Mouse (Mus musculus) kidney, embryonic 15.5 days (tissue): ENCODE data around the gene Pcgf5. TPM values are rescaled to one million over a fixed set of nuclear protein-coding genes. Genes with fewer than 3 reads are reported as not detected.
"Not testable (repeated sequence)": the region's sequence is repeated elsewhere in the genome, so short reads cannot be mapped to it uniquely, and the experiment has no call there.

Experiments
- ATAC-seq: fragments of 200-750 bp; cut with Nextera tagmentation; replicated peaks from 2 replicates; pipeline ENCODE4 v1.8.0; 2017; ENCODE audit warnings: moderate TSS enrichment; ENCODE audit not compliant: low FRiP score
- H3K27ac ChIP-seq: fragments of 300-500 bp; sonication (generic); 2 replicates; pipeline ENCODE4 v1.5.1; 2015; ENCODE audit warnings: mild to moderate bottlenecking, inconsistent platforms
- H3K27me3 ChIP-seq: fragments of 300-500 bp; sonication (generic); 2 replicates; pipeline ENCODE4 v1.6.1; 2015; ENCODE audit warnings: inconsistent platforms
- H3K36me3 ChIP-seq: fragments of 300-500 bp; sonication (generic); 2 replicates; pipeline ENCODE4 v1.6.1; 2015; ENCODE audit warnings: inconsistent platforms
- H3K4me1 ChIP-seq: fragments of 300-500 bp; sonication (generic); 2 replicates; pipeline ENCODE4 v1.6.1; 2015; ENCODE audit warnings: inconsistent platforms
- H3K4me2 ChIP-seq: fragments of 300-500 bp; sonication (generic); 2 replicates; pipeline ENCODE4 v1.6.1; 2015; ENCODE audit warnings: moderate library complexity, mild to moderate bottlenecking, inconsistent platforms
- H3K4me3 ChIP-seq: fragments of 300-500 bp; sonication (generic); replicated peaks from 2 replicates; pipeline ENCODE4 v1.5.1; 2015; ENCODE audit warnings: mild to moderate bottlenecking, inconsistent platforms
- H3K9ac ChIP-seq: fragments of 300-500 bp; sonication (generic); 2 replicates; pipeline ENCODE4 v1.6.1; 2015; ENCODE audit warnings: mild to moderate bottlenecking, inconsistent platforms
- H3K9me3 ChIP-seq: fragments of 300-500 bp; sonication (generic); replicated peaks from 2 replicates; pipeline ENCODE4 v1.6.1; 2016; ENCODE audit warnings: inconsistent platforms
- WGBS: fragments of 180-500 bp; shearing (Covaris S2); methylation state at CpG from one replicate; pipeline ENCODE4 v1.1.7; 2015; ENCODE audit warnings: mixed read lengths; 5-methylcytosine and 5-hydroxymethylcytosine counted together
- polyA plus RNA-seq: library from polyadenylated mRNA; unstranded; fragments of >200 nt; fragmentation: Nextera tagmentation; extraction: Ambion mirVana; gene quantifications from 2 replicates; pipeline ENCODE4 v1.2.1, GENCODE M21; 2015

Pcgf5 gene
- polyA plus RNA-seq, 1 experiment from 2014 or later: 8.7 TPM

GRCm38 (mm10) chr19:36450997-36451608 lies 103.0 kb downstream of the Pcgf5 start:
- H3K9ac ChIP-seq: no peak overlapping the region
- H3K27ac ChIP-seq: no peak overlapping the region
- H3K27me3 ChIP-seq: no peaks in the 10 kb centered on the region
- ATAC-seq: 0 out of 2 replicates have a peak, but pooled peaks have one; percentile 62
- no peak overlapping the region for H3K4me3 ChIP-seq
- H3K4me2 ChIP-seq: no peak overlapping the region
- 84% methylated on average over 3 of the region's 3 CpGs for WGBS
- no peaks in the 10 kb centered on the region for H3K9me3 ChIP-seq
- no peaks in the 10 kb centered on the region for H3K36me3 ChIP-seq
- H3K4me1 ChIP-seq: no peaks in the 10 kb centered on the region

- WGBS: 10% methylated on average over 5 of the region's 5 CpGs
- no peaks in the 10 kb centered on the region for H3K27me3 ChIP-seq
- H3K4me1 ChIP-seq: no peaks in the 10 kb centered on the region
- no peak overlapping the region for H3K9ac ChIP-seq
- H3K36me3 ChIP-seq: no peaks in the 10 kb centered on the region
- no peak overlapping the region for H3K4me2 ChIP-seq
- no peaks in the 10 kb centered on the region for H3K9me3 ChIP-seq
- peak; percentile 49; the same call in 1 of the 2 replicates for ATAC-seq
- no peak overlapping the region for H3K27ac ChIP-seq
- H3K4me3 ChIP-seq: no peak overlapping the region
These were observed 103.6 kb downstream of the Pcgf5 start for GRCm38 (mm10) chr19:36451731-36452130.

GRCm38 (mm10) chr19:36452210-36452609 lies 104.1 kb downstream of the Pcgf5 start:
- H3K27me3 ChIP-seq, H3K27ac ChIP-seq, H3K9me3 ChIP-seq, H3K4me1 ChIP-seq, H3K36me3 ChIP-seq, H3K4me3 ChIP-seq, H3K9ac ChIP-seq, H3K4me2 ChIP-seq, ATAC-seq: not testable (repeated sequence)
- 52% methylated on average over 3 of the region's 3 CpGs for WGBS

GRCm38 (mm10) chr19:36453451-36453850 lies 105.3 kb downstream of the Pcgf5 start:
- Histone ChIP-seq H3K4me2 (no peak overlapping the region), H3K27ac (no peak overlapping the region), H3K9me3 (no peaks in the 10 kb centered on the region), H3K4me3 (no peak overlapping the region), H3K27me3 (no peaks in the 10 kb centered on the region), H3K4me1 (no peaks in the 10 kb centered on the region), H3K36me3 (no peaks in the 10 kb centered on the region), H3K9ac (no peak overlapping the region)
- WGBS: 70% methylated on average over 4 of the region's 4 CpGs
- no peak for ATAC-seq

- 0 out of 2 replicates have a peak, but pooled peaks have one; percentile 33 for ATAC-seq
- Histone ChIP-seq H3K4me2 (no peak overlapping the region), H3K4me3 (no peak overlapping the region), H3K9me3 (no peaks in the 10 kb centered on the region), H3K36me3 (no peaks in the 10 kb centered on the region), H3K4me1 (no peaks in the 10 kb centered on the region), H3K27ac (no peak overlapping the region), H3K9ac (no peak overlapping the region), H3K27me3 (no peaks in the 10 kb centered on the region)
- 16% methylated on average over 6 of the region's 6 CpGs for WGBS
These were observed 122.0 kb downstream of the Pcgf5 start for GRCm38 (mm10) chr19:36470106-36470505.

- WGBS: 87% methylated on average over 3 of the region's 3 CpGs
- no peaks in the 10 kb centered on the region for H3K36me3 ChIP-seq
- H3K27me3 ChIP-seq: no peaks in the 10 kb centered on the region
- H3K9me3 ChIP-seq: no peaks in the 10 kb centered on the region
- H3K4me3 ChIP-seq: no peak overlapping the region
- no peak overlapping the region for H3K27ac ChIP-seq
- H3K4me2 ChIP-seq: no peak overlapping the region
- H3K4me1 ChIP-seq: no peaks in the 10 kb centered on the region
- no peak for ATAC-seq
- no peak overlapping the region for H3K9ac ChIP-seq
These were observed 123.2 kb downstream of the Pcgf5 start for GRCm38 (mm10) chr19:36471325-36471724.

GRCm38 (mm10) chr19:36476596-36476995 lies 128.5 kb downstream of the Pcgf5 start:
- Histone ChIP-seq H3K4me2 (no peak overlapping the region), H3K9me3 (no peaks in the 10 kb centered on the region), H3K4me1 (no peaks in the 10 kb centered on the region)

GRCm38 (mm10) chr19:36477151-36477550 lies 129.0 kb downstream of the Pcgf5 start:
- H3K36me3 ChIP-seq: no peaks in the 10 kb centered on the region
- H3K4me2 ChIP-seq: peak overlapping the region; percentile 15; the same call in 1 of the 2 replicates
- H3K27ac ChIP-seq: no peak overlapping the region
- H3K4me3 ChIP-seq: no peak overlapping the region
- H3K9me3 ChIP-seq: no peaks in the 10 kb centered on the region
- H3K9ac ChIP-seq: no peak overlapping the region
- 41% methylated on average over 9 of the region's 9 CpGs for WGBS
- no peaks in the 10 kb centered on the region for H3K27me3 ChIP-seq
- no peaks in the 10 kb centered on the region for H3K4me1 ChIP-seq
- no peak for ATAC-seq

More at GRCm38 (mm10) chr19:36476596-36476995, 128.5 kb downstream of the Pcgf5 start:
- no peak overlapping the region for H3K4me3 ChIP-seq
- WGBS: 96% methylated on average over 4 of the region's 4 CpGs
- no peak overlapping the region for H3K9ac ChIP-seq
- H3K27me3 ChIP-seq: no peaks in the 10 kb centered on the region
- H3K27ac ChIP-seq: no peak overlapping the region
- H3K36me3 ChIP-seq: no peaks in the 10 kb centered on the region
- ATAC-seq: no peak

GRCm38 (mm10) chr19:36477684-36478083 lies 129.6 kb downstream of the Pcgf5 start:
- no peaks in the 10 kb centered on the region for H3K27me3 ChIP-seq
- no peaks in the 10 kb centered on the region for H3K9me3 ChIP-seq
- no peak overlapping the region for H3K4me3 ChIP-seq
- no peaks in the 10 kb centered on the region for H3K36me3 ChIP-seq
- H3K4me1 ChIP-seq: no peaks in the 10 kb centered on the region
- WGBS: 72% methylated on average over 5 of the region's 5 CpGs
- no peak overlapping the region for H3K9ac ChIP-seq
- ATAC-seq: no peak
- H3K27ac ChIP-seq: no peak overlapping the region
- peak overlapping the region; percentile 15; the same call in 1 of the 2 replicates for H3K4me2 ChIP-seq

GRCm38 (mm10) chr19:36490911-36491310 lies 142.8 kb downstream of the Pcgf5 start:
- WGBS: 75% methylated on average over 6 of the region's 6 CpGs
- ATAC-seq: no peak
- Histone ChIP-seq H3K9ac (no peak overlapping the region), H3K27ac (no peak overlapping the region), H3K36me3 (no peaks in the 10 kb centered on the region), H3K9me3 (0 out of 2 replicates have a peak, but pooled peaks cover 3% of the 10 kb centered on the region), H3K4me3 (no peak overlapping the region), H3K4me2 (no peak overlapping the region), H3K4me1 (no peaks in the 10 kb centered on the region), H3K27me3 (no peaks in the 10 kb centered on the region)

- Histone ChIP-seq H3K4me2 (no peak overlapping the region), H3K9ac (no peak overlapping the region), H3K9me3 (no peaks in the 10 kb centered on the region), H3K36me3 (no peaks in the 10 kb centered on the region), H3K4me1 (no peaks in the 10 kb centered on the region), H3K4me3 (no peak overlapping the region), H3K27ac (no peak overlapping the region), H3K27me3 (no peaks in the 10 kb centered on the region)
- WGBS: 44% methylated on average over 3 of the region's 3 CpGs
- ATAC-seq: no peak
These were observed 147.4 kb downstream of the Pcgf5 start for GRCm38 (mm10) chr19:36495555-36495954.

- H3K4me2 ChIP-seq: no peak overlapping the region
- 86% methylated on average over 4 of the region's 4 CpGs for WGBS
- no peaks in the 10 kb centered on the region for H3K9me3 ChIP-seq
- H3K4me1 ChIP-seq: no peaks in the 10 kb centered on the region
- no peak for ATAC-seq
- H3K36me3 ChIP-seq: no peaks in the 10 kb centered on the region
- no peak overlapping the region for H3K9ac ChIP-seq
- no peak overlapping the region for H3K27ac ChIP-seq
- no peaks in the 10 kb centered on the region for H3K27me3 ChIP-seq
- no peak overlapping the region for H3K4me3 ChIP-seq
These were observed 148.4 kb downstream of the Pcgf5 start for GRCm38 (mm10) chr19:36496532-36496931.

- H3K9me3 ChIP-seq: no peaks in the 10 kb centered on the region
- no peak overlapping the region for H3K4me3 ChIP-seq
- ATAC-seq: no peak
- no peaks in the 10 kb centered on the region for H3K36me3 ChIP-seq
- no peaks in the 10 kb centered on the region for H3K27me3 ChIP-seq
- no peaks in the 10 kb centered on the region for H3K4me1 ChIP-seq
- no peak overlapping the region for H3K4me2 ChIP-seq
- WGBS: 75% methylated on average over 4 of the region's 4 CpGs
- H3K27ac ChIP-seq: no peak overlapping the region
- no peak overlapping the region for H3K9ac ChIP-seq
These were observed 149.0 kb downstream of the Pcgf5 start for GRCm38 (mm10) chr19:36497067-36497466.
